Mouse (Mus musculus) C2C12 (cell line): ENCODE results near the gene N6amt1. TPM values are rescaled to one million over a fixed set of nuclear protein-coding genes. Genes with fewer than 3 reads are reported as not detected.

Experiments used
- H3K27me3 ChIP-seq: one replicate; pipeline ENCODE4 v1.6.1; 2011; ENCODE audit not compliant: control insufficient read depth, insufficient read depth, insufficient read length
- H3K36me3 ChIP-seq: one replicate; pipeline ENCODE4 v1.6.1; 2011; ENCODE audit not compliant: control insufficient read depth, insufficient read depth
- H3K4me3 ChIP-seq: one replicate; pipeline ENCODE4 v1.5.1; 2011; ENCODE audit warnings: mild to moderate bottlenecking, control low read depth; ENCODE audit not compliant: poor library complexity, insufficient read depth, severe bottlenecking
- H3K79me2 ChIP-seq: one replicate; pipeline ENCODE4 v1.6.1; 2011; ENCODE audit not compliant: control insufficient read depth, insufficient read depth
- H3K79me3 ChIP-seq: one replicate; pipeline ENCODE4 v1.6.1; 2011; ENCODE audit warnings: low read depth, control low read depth
- H3ac ChIP-seq: one replicate; pipeline ENCODE3; 2011; ENCODE audit warnings: low read depth; ENCODE audit not compliant: control insufficient read depth, insufficient read length
- CEBPB ChIP-seq: IDR thresholded peaks from one replicate; pipeline ENCODE4 v1.6.1; 2011; ENCODE audit warnings: low read depth, mild to moderate bottlenecking, control low read depth, moderate library complexity
- CTCF ChIP-seq: IDR thresholded peaks from one replicate; pipeline ENCODE4 v1.5.1; 2011; ENCODE audit not compliant: control insufficient read depth, insufficient read depth, insufficient read length
- FOSL1 ChIP-seq: IDR thresholded peaks from one replicate; pipeline ENCODE4 v1.8.0; 2011; ENCODE audit warnings: mild to moderate bottlenecking, low read length; ENCODE audit not compliant: poor library complexity, insufficient read depth, severe bottlenecking
- MAX ChIP-seq: IDR thresholded peaks from one replicate; pipeline ENCODE4 v1.6.1; 2011; ENCODE audit warnings: mild to moderate bottlenecking, control low read depth
- MYOD1 ChIP-seq: IDR thresholded peaks from one replicate; pipeline ENCODE4 v1.6.1; 2011; ENCODE audit warnings: low read depth; ENCODE audit not compliant: control insufficient read depth, insufficient read length
- MYOG ChIP-seq: IDR thresholded peaks from one replicate; pipeline ENCODE4 v1.6.1; 2011; ENCODE audit not compliant: control insufficient read depth, insufficient read length; ENCODE audit errors: extremely low read depth
- USF1 ChIP-seq: IDR thresholded peaks from one replicate; pipeline ENCODE4 v1.6.1; 2011; ENCODE audit warnings: low read depth, mild to moderate bottlenecking, control low read depth, moderate library complexity
- polyA plus RNA-seq: library from polyadenylated mRNA; unstranded; fragments of >200 nt; fragmentation: generic; extraction: Trizol; gene quantifications from one replicate; pipeline ENCODE4 v1.2.1, GENCODE M21; 2012; ENCODE audit warnings: missing spikeins

The N6amt1 gene
- polyA plus RNA-seq, 1 experiment, result 7.3 TPM

- H3K27me3 ChIP-seq, result no peaks in the 10 kb centered on the region
- H3K79me2 ChIP-seq, result no peaks in the 10 kb centered on the region
- H3K4me3 ChIP-seq, result no peak overlapping the region
- TF ChIP-seq MYOD1, result no peak
- no peak for TF ChIP-seq MYOG
- TF ChIP-seq MAX, result no peak
- TF ChIP-seq USF1, result no peak
- TF ChIP-seq FOSL1, result no peak
- TF ChIP-seq CEBPB, result no peak
- TF ChIP-seq CTCF, result no peak
- no peaks in the 10 kb centered on the region for H3K79me3 ChIP-seq
- H3ac ChIP-seq, result no peak overlapping the region
- H3K36me3 ChIP-seq, result peaks cover 84% of the 10 kb centered on the region
Measured at GRCm38 (mm10) chr16:87405001-87405400, 51.0 kb downstream of the N6amt1 start.

Other genes starting within 250 kb of the N6amt1 start
- 6.8 TPM for gene Ltn1, start 78.4 kb downstream of the N6amt1 start, polyA plus RNA-seq
- gene Rwdd2b, start 86.4 kb downstream of the N6amt1 start, polyA plus RNA-seq, result 5.2 TPM
- 18.4 TPM for gene Usp16, start 100.5 kb downstream of the N6amt1 start, polyA plus RNA-seq
- gene Cct8, start 141.7 kb downstream of the N6amt1 start, polyA plus RNA-seq, result 162 TPM
- gene Map3k7cl, start 199.1 kb downstream of the N6amt1 start, polyA plus RNA-seq, result 0.11 TPM